In genomic region chr12:77177811-77178578, GRCm38 (mm10) we compare ENCODE assay signal across 8 mouse cellular contexts. TPM values are rescaled to one million over a fixed set of nuclear protein-coding genes. Genes with fewer than 3 reads are reported as not detected.
DNase-seq lines count a peak whose midpoint lies in the region; ATAC-seq and TF ChIP-seq lines count a peak whose summit lies in the region.

No protein-coding gene starts in this region.

- 15% methylated on average over 15 of the region's 15 CpGs for WGBS in lung, embryonic 15.5 days
- WGBS in embryonic facial prominence, embryonic 10.5 days, result 24% methylated on average over 15 of the region's 15 CpGs
- 20% methylated on average over 15 of the region's 15 CpGs for WGBS in limb, embryonic 11.5 days
- WGBS in small intestine, adult 2 months, result 3% methylated on average over 15 of the region's 15 CpGs

- H3K9ac ChIP-seq in lung, embryonic 15.5 days, result no peak overlapping the region
- H3K9ac ChIP-seq in limb, embryonic 11.5 days (ENCODE audit: low read length), result 0 out of 2 replicates have a peak overlapping the region, but pooled peaks have one; percentile 1

- no peak overlapping the region for H3K4me3 ChIP-seq in lung, embryonic 15.5 days
- no peak overlapping the region for H3K4me3 ChIP-seq in embryonic facial prominence, embryonic 10.5 days
- H3K4me3 ChIP-seq in limb, embryonic 11.5 days (ENCODE audit: low read depth, low read length), result no peak overlapping the region
- H3K4me3 ChIP-seq in small intestine, adult 2 months (ENCODE audit: low read depth, low read length), result no peak overlapping the region

- DNase-seq in lung, postnatal 36 days, result no peak
- DNase-seq in embryonic facial prominence, embryonic 10.5 days (ENCODE audit: low spot score), result peak; percentile 39
- peak; percentile 44 for DNase-seq in limb, embryonic 11.5 days (ENCODE audit: low spot score)
- DNase-seq in gastrocnemius, postnatal 36 days, result no peak
- DNase-seq in cerebellum, postnatal 4 days (ENCODE audit: low spot score in 2 of 2), result no peak
- no peak for DNase-seq in urinary bladder, postnatal 10 days (ENCODE audit: low spot score)

- no peaks in the 10 kb centered on the region for H3K9me3 ChIP-seq in lung, embryonic 15.5 days
- H3K9me3 ChIP-seq in embryonic facial prominence, embryonic 10.5 days, result no peaks in the 10 kb centered on the region
- no peaks in the 10 kb centered on the region for H3K9me3 ChIP-seq in limb, embryonic 11.5 days (ENCODE audit: control insufficient read depth, low read length)

- TF ChIP-seq POLR2A in small intestine, adult 2 months (IDR thresholded peaks at IDR 0.05; ENCODE audit: low read depth, low read length), result no peak

- no peaks in the 10 kb centered on the region for H3K36me3 ChIP-seq in lung, embryonic 15.5 days
- no peaks in the 10 kb centered on the region for H3K36me3 ChIP-seq in embryonic facial prominence, embryonic 10.5 days (replicated peaks)
- no peaks in the 10 kb centered on the region for H3K36me3 ChIP-seq in limb, embryonic 11.5 days (ENCODE audit: control insufficient read depth, insufficient read depth, low read length)
- no peaks in the 10 kb centered on the region for H3K36me3 ChIP-seq in small intestine, adult 2 months (ENCODE audit: control insufficient read depth, insufficient read depth, low read length)

- no peaks in the 10 kb centered on the region for H3K27me3 ChIP-seq in lung, embryonic 15.5 days
- H3K27me3 ChIP-seq in embryonic facial prominence, embryonic 10.5 days (replicated peaks; ENCODE audit: low read depth, poor library complexity, severe bottlenecking), result no peaks in the 10 kb centered on the region
- H3K27me3 ChIP-seq in limb, embryonic 11.5 days (ENCODE audit: control insufficient read depth, insufficient read depth, low read length), result no peaks in the 10 kb centered on the region
- H3K27me3 ChIP-seq in small intestine, adult 2 months (ENCODE audit: control insufficient read depth, insufficient read depth, low read length), result no peaks in the 10 kb centered on the region

- peak overlapping the region; percentile 65 for H3K27ac ChIP-seq in lung, embryonic 15.5 days
- peak overlapping the region; percentile 73 for H3K27ac ChIP-seq in embryonic facial prominence, embryonic 10.5 days (replicated peaks)
- H3K27ac ChIP-seq in limb, embryonic 11.5 days (replicated peaks; ENCODE audit: low read depth, low read length), result peak overlapping the region; percentile 42; the same call in 1 of the 2 replicates
- peak overlapping the region; percentile 74 for H3K27ac ChIP-seq in small intestine, adult 2 months (ENCODE audit: insufficient read depth, low read depth, low read length)

- ATAC-seq in lung, embryonic 15.5 days (ENCODE audit: borderline replicate concordance, extremely low read depth, low FRiP score, low TSS enrichment), result peak; percentile 75
- peak; percentile 62; the same call in 1 of the 2 replicates for ATAC-seq in limb, embryonic 11.5 days (ENCODE audit: insufficient number of reproducible peaks, low FRiP score, low TSS enrichment, low read depth)

- peak overlapping the region; percentile 4; the same call in 1 of the 2 replicates for H3K4me2 ChIP-seq in lung, embryonic 15.5 days
- no peak overlapping the region for H3K4me2 ChIP-seq in limb, embryonic 11.5 days (ENCODE audit: low read depth, severe bottlenecking)

- TF ChIP-seq CTCF in small intestine, adult 2 months (IDR thresholded peaks at IDR 0.05; ENCODE audit: extremely low read depth, insufficient read length, insufficient replicate concordance, low read depth, low read length), result no peak

- peaks cover 16% of the 10 kb centered on the region for H3K4me1 ChIP-seq in lung, embryonic 15.5 days
- H3K4me1 ChIP-seq in embryonic facial prominence, embryonic 10.5 days, result peaks cover 26% of the 10 kb centered on the region
- peaks cover 4% of the 10 kb centered on the region; the same call in 1 of the 2 replicates for H3K4me1 ChIP-seq in limb, embryonic 11.5 days (ENCODE audit: control insufficient read depth, insufficient read depth, low read length)
- peaks cover 28% of the 10 kb centered on the region; the same call in 1 of the 2 replicates for H3K4me1 ChIP-seq in small intestine, adult 2 months (ENCODE audit: control insufficient read depth, insufficient read depth, insufficient read length, low read length)

- intact Hi-C loops in gastrocnemius, postnatal 36 days (cut with DNase I), result loop anchor here (5.0 kb wide), 1 partner anchor 34 kb away; no protein-coding TSS in a partner anchor

RNA-seq across cellular contexts. Expression of gene Fut8, which starts 59.9 kb away (rescaled TPM):
- polyA plus RNA-seq in lung, embryonic 15.5 days (2015; fragmentation: Nextera tagmentation; extraction: Ambion mirVana), result 25.5 and 30.3 TPM in 2 replicates
- 24.6 and 26.0 TPM in 2 replicates for polyA plus RNA-seq in embryonic facial prominence, embryonic 10.5 days (2016; fragmentation: Nextera tagmentation; extraction: Ambion mirVana)
- 22.5 and 22.9 TPM in 2 replicates for polyA plus RNA-seq in limb, embryonic 11.5 days (2014; fragmentation: Nextera tagmentation; extraction: Ambion mirVana)
- polyA plus RNA-seq in small intestine, adult 2 months (2012; rRNA removed), result 5.9 and 10.9 TPM in 2 replicates
- 10 to 100 TPM; 13.1 to 13.4 TPM for total RNA-seq in gastrocnemius, postnatal 36 days (2021)

Comparison
In these comparisons a context has a peak if more than half of its experiments do, and no peak if none do; other contexts are left out.
1. DNase-seq: peak in embryonic facial prominence, embryonic 10.5 days (single experiment) and limb, embryonic 11.5 days (single experiment); none in lung, postnatal 36 days (single experiment), gastrocnemius, postnatal 36 days (0 of 2), cerebellum, postnatal 4 days (0 of 2) and urinary bladder, postnatal 10 days (single experiment).
2. Peak in every context shown above with its lines, with median percentiles within 50 percentile points of each other: H3K27ac ChIP-seq.